Mouse (Mus musculus) heart, postnatal 0 days (tissue): Measurements from ENCODE around the gene Gtf2h2.
"Not testable (repeated sequence)": the region's sequence is repeated elsewhere in the genome, so short reads cannot be mapped to it uniquely, and the experiment has no call there.

Source experiments
- CTCF ChIP-seq: IDR thresholded peaks from 2 replicates; pipeline ENCODE4 v1.5.1; 2016; ENCODE audit warnings: antibody characterized with exemption, control low read depth, low read depth
- EP300 ChIP-seq: IDR thresholded peaks from 2 replicates; pipeline ENCODE4 v1.6.1; 2016; ENCODE audit warnings: antibody characterized with exemption, low read depth

DNA sequence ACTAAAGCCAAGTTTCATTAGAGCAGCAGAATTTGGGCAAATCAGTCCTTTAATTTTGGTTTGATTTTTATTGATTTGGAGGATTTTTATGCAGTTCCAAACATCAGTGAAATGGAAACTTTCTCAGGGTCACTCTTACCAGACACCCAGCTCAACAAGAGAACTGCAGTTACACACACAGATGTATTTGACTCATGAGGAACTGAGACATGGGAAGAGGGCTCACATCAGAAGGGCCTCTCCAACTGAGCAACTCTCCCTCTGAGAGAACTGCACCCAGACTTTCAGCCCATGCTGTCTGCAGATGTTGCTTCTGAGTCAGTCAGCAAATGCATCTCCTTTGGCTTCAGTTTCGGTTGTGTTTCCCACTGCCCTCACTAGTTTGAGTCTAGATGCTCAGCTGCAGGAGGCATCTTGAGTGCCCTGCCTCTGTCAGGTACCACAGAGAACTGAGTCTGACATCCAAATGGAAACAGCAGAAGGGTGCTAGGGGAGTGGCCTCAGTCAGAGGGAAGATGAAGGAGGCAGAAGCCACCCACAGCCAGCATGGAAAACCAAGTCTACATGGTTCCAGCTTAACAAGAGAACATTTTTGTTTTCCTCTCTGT, 55.7 kb downstream of the Gtf2h2 start:
- not testable (repeated sequence) for TF ChIP-seq EP300, CTCF
